Mouse (Mus musculus): ENCODE measurements around the gene Cpox. TPM values are rescaled to one million over a fixed set of nuclear protein-coding genes. Genes with fewer than 3 reads are reported as not detected.

The Cpox gene
- total RNA-seq, 2 experiments from 2014 or later = 48.8 to 58.6 TPM

DNA sequence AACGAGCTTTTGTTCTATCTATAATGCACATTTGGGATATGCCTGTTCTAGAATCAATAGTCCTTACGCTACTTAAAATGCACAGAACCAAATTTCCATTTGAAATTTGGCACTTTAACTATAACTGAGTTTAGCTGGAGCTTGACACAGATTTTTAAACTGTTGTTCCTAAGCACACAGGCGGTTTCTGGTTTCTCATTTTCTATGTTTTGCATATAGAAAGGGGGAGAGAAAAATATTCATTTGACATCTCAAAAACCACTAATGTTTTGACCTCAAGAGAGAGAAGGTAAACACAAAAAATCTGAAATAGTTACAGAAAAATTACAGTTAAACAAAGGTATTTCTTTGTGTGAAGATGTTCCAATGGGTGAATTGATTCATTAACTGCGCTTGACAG is 39.4 kb downstream of the Cpox start:
- H3K4me3 ChIP-seq = no peak overlapping the region
- no peak for DNase-seq (ENCODE audit: low spot score in 2 of 2)
- TF ChIP-seq CTCF (conservative IDR thresholded peaks at IDR 0.05) = no peak
- no peak overlapping the region for H3K27ac ChIP-seq

DNA sequence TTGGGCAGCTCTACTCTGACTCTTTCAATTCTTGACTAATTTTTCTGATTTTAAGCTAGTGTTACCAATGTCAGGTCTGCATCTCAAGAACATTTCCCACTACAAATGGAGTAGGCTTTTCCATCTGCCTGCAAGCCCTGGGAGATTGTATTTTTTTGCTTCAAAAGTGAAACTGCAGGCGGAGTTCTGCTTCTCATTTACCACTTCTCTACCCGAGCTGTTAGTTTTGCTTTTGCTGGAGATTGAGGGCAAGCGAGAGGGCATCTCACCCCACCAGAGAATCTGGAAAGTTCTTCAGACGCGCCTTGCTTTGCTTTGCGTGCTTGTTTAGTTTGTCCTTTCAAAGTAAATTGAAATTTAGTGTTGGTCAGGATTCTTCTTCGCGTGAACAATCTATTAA is 42.1 kb downstream of the Cpox start:
- Histone ChIP-seq H3K4me3 (no peak overlapping the region), H3K27ac (no peak overlapping the region)
- TF ChIP-seq CTCF (conservative IDR thresholded peaks at IDR 0.05) = no peak
- DNase-seq (ENCODE audit: low spot score in 2 of 2) = no peak

DNA sequence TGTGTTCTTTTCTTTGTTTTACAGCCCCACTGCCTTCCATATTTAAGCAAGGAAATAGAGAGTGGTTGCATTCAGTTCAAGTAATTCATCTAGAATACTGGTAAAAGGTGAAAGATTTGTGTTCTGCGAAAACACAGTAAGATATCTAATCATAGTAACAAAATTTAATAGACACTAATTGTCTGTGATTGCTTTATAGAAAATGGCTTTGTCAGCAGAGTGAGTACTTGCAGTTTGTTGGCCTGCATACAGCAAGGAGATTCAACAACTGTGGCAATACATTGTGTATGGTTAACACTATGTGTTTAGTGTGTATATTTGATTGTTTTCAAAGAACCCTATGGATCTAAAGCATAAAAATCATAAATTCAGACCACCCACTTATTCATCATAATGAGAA is 43.0 kb downstream of the Cpox start:
- DNase-seq (ENCODE audit: low spot score in 2 of 2) = no peak
- Histone ChIP-seq H3K4me3 (no peak overlapping the region), H3K27ac (no peak overlapping the region)
- TF ChIP-seq CTCF (conservative IDR thresholded peaks at IDR 0.05) = no peak

DNA sequence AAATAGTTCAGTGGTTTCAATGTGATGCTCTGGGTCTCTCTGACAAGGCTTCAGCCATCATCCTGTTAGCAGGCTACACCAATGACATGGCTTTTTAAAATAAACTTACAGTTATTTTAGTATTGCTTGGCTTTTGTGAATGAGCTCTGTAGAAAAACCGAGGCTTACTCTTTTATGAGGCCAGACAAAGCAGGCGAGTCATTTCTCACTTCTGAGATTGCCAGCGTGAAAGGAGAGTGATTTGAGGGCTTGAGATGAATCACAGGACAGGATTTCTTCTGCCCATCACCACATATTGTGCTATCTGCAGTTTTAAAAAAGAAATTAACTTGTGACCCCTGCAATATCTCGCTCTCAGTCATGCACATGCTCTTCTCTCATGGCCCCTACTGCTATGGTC is 44.9 kb downstream of the Cpox start:
- no peak for DNase-seq (ENCODE audit: low spot score in 2 of 2)
- no peak for TF ChIP-seq CTCF (conservative IDR thresholded peaks at IDR 0.05)

DNA sequence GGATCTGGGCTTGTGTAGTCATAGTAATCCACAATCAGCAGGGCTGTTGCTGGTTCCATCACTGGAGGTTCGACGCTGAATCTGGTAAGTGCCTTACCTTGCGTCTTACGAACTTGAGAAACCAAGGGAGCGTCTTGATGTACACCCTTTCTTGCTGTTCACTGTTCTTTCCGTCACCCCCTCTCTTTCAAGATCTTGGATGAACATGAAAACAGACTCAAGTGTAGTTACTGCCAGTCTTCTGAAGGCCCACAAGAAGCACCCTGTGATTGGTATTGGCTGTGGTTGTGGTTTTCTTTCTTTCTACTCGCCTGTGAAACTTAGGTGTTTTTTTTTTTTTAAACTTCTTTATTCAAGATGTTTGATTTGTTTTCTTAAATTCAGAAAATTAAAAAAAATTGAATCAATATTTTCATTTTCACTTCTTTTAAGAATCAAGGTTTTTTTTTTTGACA is 48.6 kb downstream of the Cpox start, which contains the start of gene Gpr15:
Gpr15 (minus strand) TSS at position 405 of the 455 bp plus-strand sequence.
- DNase-seq (ENCODE audit: low spot score in 2 of 2) = no peak
- no peak for TF ChIP-seq CTCF (conservative IDR thresholded peaks at IDR 0.05)
- H3K4me3 ChIP-seq = no peak within 1 kb of the TSS
- no peak within 1 kb of the TSS for H3K27ac ChIP-seq

More for the DNA sequence above, 44.9 kb downstream of the Cpox start:
- no peak overlapping the region for H3K4me3 ChIP-seq
- no peak overlapping the region for H3K27ac ChIP-seq

DNA sequence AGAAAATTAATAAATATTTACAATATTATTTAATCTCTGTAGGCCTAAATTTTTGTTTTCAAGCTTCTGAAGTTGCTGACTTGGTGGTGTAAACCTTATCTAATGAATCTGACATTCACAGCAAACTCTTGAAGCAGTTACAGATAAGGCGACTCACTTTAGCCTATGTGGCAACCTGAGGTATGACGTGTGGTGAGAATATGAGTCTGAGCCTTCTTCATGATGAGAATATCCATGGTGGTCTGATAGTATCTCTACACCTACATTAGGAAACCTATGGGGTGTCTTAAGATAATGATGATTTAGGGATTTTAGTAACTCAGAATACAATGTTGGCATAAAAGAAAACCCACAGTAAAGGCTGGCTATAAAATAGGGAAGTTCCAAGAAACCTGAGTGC is 52.2 kb downstream of the Cpox start:
- Histone ChIP-seq H3K4me3 (no peak overlapping the region), H3K27ac (no peak overlapping the region)
- no peak for TF ChIP-seq CTCF (conservative IDR thresholded peaks at IDR 0.05)
- no peak for DNase-seq (ENCODE audit: low spot score in 2 of 2)

DNA sequence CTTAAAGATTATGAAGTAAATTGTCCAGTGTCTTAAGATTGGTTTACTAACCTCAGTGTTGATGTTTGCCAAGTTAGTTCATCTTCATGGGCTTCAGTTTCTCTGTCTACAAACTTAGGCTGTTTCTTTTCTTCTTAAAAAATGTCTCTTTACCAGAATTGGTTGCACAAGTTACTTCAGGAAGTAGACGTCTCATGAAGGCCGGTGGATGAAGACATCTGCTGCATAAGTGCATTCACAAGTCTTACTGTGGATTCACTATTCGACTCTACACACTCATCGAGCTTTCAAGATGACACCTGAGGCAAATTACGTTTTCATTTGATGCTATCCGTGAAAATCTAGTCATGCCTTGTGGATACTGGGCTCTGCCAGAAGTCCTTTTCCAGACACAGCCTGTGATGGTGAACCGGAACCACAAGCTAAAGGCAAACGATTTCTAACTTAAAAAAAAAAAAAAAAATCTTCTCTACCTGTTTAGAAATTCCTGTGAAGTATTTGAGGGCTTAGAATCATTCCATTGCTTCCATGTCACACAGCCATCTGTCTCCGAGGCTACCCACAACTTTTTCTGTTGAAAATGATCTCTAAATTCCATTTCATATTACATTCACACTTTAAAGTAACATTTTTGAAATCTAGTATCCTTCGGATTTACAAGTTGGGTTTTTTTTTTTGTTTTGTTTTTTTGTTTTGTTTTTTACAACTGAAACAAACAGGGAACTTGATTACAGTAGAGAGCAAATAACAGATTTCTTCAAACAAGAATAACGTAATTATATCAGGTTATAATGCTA is 56.8 kb downstream of the Cpox start:
- TF ChIP-seq CTCF (conservative IDR thresholded peaks at IDR 0.05) = no peak
- DNase-seq (ENCODE audit: low spot score in 2 of 2) = no peak
- Histone ChIP-seq H3K4me3 (peak overlapping the region; percentile 82), H3K27ac (no peak overlapping the region)

DNA sequence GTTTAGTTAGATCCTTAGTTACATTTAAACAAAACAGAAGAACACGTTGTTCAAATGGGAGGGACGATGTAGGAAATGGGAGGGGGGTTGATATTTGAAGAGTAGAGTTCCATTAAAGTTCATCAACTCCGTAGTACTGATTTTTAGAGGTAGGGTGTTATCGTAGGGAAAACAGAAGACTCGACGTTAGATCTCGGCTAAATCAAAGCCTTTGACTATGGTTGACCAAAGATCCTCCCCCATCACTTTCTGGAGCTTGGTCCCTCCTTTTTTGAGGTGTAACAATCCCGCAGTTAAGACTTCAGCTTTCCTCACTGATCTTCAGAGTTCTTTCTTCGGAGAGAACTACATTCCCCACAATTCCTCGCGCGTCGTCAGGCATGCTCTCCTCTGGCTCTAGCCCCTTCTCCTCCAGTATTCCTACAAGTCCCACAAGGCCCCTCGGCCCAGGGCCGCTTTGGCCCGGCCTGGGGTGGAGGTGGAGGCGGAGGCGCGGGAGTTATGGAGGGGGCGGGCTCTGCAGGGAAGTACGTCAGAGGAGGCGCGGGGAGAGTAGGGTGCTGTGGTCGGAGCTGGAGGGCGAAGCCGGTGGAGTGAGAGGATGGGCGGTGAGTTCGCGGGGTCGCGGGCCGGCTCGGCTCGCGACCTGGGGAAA is 57.5 kb downstream of the Cpox start, which contains the start of gene Cldnd1:
Cldnd1 (plus strand) TSS at position 434 of the 655 bp plus-strand sequence.
- no peak for TF ChIP-seq CTCF (conservative IDR thresholded peaks at IDR 0.05)
- DNase-seq (ENCODE audit: low spot score in 2 of 2) = peak; percentile 95 to 97
- peak within 1 kb of the TSS; percentile 82 for H3K4me3 ChIP-seq
- peak within 1 kb of the TSS; percentile 92 for H3K27ac ChIP-seq

DNA sequence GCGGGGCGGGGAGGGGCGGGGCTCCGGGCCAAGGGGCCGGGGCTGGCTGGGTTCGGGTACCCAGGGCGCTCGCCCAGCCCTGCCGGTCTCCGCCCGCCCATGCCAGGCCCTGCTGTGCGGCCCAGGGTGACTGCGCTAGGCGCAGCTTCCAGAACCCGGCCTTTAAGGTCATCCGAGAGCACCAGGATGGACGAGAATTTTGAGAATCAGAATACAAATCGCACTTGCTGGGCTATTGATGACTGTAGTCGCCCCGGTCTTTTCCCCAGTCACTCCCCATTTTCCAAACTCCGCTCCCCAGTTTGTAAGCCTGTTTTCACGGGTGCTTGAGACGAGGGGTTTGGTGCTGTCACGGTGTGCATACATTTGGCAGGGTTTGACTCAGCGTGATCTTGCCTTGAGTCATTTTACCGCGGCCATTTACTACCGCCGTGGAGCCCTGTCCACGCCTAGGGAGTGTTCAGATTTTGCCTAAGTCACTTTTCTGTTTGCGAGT is 58.1 kb downstream of the Cpox start:
- H3K27ac ChIP-seq = peak overlapping the region; percentile 92
- no peak for TF ChIP-seq CTCF (conservative IDR thresholded peaks at IDR 0.05)
- peak in 1 of 2 experiments; percentile 17 for DNase-seq (ENCODE audit: low spot score in 2 of 2)
- H3K4me3 ChIP-seq = peak overlapping the region; percentile 82

DNA sequence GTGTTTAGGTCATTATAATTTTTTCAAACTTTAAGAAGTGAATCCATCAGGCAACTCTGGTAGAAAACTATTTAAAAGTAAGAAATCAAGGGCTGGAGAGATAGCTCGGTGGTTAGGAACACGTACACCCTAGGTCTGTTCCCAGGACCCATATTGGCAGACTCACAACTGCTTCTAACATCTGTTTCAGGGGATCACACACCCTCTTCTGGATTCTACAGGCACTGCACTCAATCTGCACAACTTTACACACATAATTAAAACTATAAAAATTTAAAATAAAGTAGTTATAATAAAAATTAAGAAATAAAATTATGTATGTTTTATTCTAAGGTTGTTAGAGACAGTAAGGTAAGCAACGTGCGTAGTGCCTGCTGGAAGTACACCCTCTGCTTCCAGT is 68.1 kb downstream of the Cpox start:
- TF ChIP-seq CTCF (conservative IDR thresholded peaks at IDR 0.05) = peak; percentile 62
- no peak overlapping the region for H3K27ac ChIP-seq
- DNase-seq (ENCODE audit: low spot score in 2 of 2) = no peak
- H3K4me3 ChIP-seq = no peak overlapping the region

DNA sequence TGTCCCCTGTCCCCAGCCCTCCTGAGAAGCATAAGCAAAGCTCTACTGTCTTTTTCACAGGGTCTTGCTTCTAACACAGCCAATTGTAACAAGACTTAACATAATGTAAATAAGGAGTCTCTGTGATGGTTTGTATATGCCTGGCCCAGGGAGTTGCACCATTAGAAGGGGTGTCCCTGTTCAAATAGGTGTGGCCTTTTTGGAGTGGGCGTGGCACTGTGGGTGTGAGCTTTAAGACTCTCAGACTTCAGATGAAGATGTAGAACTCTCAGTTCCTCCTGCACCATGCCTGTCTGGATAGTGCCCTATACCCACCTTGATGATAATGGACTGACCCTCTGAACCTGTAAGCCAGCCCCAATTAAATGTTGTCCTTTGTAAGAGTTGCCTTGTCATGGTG is 68.7 kb downstream of the Cpox start:
- H3K4me3 ChIP-seq = no peak overlapping the region
- TF ChIP-seq CTCF (conservative IDR thresholded peaks at IDR 0.05) = no peak
- no peak for DNase-seq (ENCODE audit: low spot score in 2 of 2)
- H3K27ac ChIP-seq = no peak overlapping the region

DNA sequence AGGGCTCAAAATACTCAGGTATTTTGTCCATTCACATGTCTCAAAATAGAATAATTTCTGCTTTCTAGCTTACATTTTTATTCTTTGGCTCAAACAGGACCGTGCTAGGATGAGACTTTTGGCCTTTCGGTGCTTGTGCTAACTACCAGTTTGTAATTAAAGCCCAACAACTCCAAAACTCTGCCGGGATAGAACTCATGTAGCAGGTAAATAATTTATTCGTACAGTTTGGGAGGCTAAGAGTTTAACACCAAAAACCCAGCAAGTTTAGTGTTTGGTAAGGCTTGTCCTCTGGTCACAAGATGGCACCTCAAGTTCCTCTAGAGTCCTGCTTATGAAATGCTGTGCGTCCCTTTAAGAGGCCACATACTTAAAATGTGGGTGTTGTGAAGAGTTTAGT is 70.7 kb downstream of the Cpox start:
- TF ChIP-seq CTCF (conservative IDR thresholded peaks at IDR 0.05) = no peak
- no peak overlapping the region for H3K27ac ChIP-seq
- no peak for DNase-seq (ENCODE audit: low spot score in 2 of 2)
- H3K4me3 ChIP-seq = no peak overlapping the region

DNA sequence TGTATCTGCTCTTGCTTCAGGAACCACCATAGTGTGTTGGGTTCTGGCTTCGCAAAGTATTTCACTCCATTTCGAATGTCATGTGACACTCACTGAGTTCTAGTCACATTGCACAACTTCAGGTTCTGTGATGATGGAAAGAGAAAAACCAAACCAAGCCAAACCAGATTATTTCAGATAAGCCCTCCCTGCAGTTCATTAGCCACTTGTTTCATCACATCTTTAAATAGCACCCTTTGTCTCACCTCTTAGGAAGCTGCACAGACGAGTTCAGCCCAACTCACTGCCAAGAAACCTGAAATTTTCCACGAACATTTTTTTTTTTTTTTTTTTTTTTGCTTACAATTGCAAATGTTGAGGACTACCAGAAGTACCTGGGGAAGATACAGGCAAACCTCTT is 76.6 kb downstream of the Cpox start:
- no peak for DNase-seq (ENCODE audit: low spot score in 2 of 2)
- no peak for TF ChIP-seq CTCF (conservative IDR thresholded peaks at IDR 0.05)
- Histone ChIP-seq H3K4me3 (no peak overlapping the region), H3K27ac (no peak overlapping the region)
